Comparison of ENCODE assay signal across 17 mouse cellular contexts in the genomic region with DNA sequence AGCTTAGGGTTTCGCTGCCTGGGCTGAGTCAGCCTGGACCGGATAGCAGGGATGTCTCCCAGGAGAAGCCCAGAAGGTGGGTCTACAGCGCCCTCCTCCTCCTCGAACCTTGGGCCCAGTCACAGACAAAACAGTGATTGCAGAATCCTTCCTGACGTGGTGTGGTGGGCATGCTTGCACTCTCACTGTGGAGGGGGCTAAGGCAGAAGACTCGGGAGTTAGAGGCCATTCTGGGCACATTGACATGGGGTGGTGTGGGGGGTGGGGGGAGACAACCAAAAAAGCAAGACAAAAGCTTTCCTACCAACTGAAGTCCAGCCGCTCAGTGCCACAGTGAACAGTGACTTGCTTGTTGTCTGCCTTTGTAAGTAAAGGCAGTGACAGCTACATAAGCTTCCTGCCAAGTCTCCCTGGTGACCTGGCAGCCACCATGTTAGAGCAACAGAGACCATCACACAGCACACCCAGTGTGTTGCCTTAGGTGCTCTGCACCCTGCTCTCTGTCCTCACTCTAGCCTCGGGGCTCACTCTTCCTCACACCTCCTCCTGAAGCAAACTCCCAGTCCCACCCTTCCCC. TPM values are rescaled to one million over a fixed set of nuclear protein-coding genes. Genes with fewer than 3 reads are reported as not detected.
DNase-seq lines count a peak whose midpoint lies in the region; ATAC-seq and TF ChIP-seq lines count a peak whose summit lies in the region.
"Had no signal": no experiment of that assay in that cellular context is flagged by ENCODE, and none has a peak within 500 bp of the region (broad histone marks: within the 10 kb centered on the region; RNA-seq: fewer than 3 reads in every experiment).

No protein-coding gene starts in this region.

- H3K27ac ChIP-seq in hindbrain, embryonic 14.5 days = no peak overlapping the region
- H3K27ac ChIP-seq in hindbrain, embryonic 10.5 days = no peak overlapping the region
- H3K27ac ChIP-seq in midbrain, embryonic 13.5 days = no peak overlapping the region
- no peak overlapping the region for H3K27ac ChIP-seq in midbrain, embryonic 10.5 days (replicated peaks)
- H3K27ac ChIP-seq in hindbrain, postnatal 0 days = peak overlapping the region; percentile 68
- H3K27ac ChIP-seq in neural tube, embryonic 14.5 days (ENCODE audit: low read depth, low read length) = peak overlapping the region; percentile 44; the same call in 1 of the 2 replicates
- H3K27ac ChIP-seq: embryonic facial prominence, embryonic 12.5 days; limb, embryonic 15.5 days; stomach, postnatal 0 days had no signal

- no peak overlapping the region for H3K4me2 ChIP-seq in hindbrain, embryonic 14.5 days (replicated peaks)
- H3K4me2 ChIP-seq in midbrain, embryonic 13.5 days (replicated peaks) = no peak overlapping the region
- H3K4me2 ChIP-seq in hindbrain, postnatal 0 days (ENCODE audit: low read depth, low read length) = no peak overlapping the region
- no peak overlapping the region for H3K4me2 ChIP-seq in neural tube, embryonic 14.5 days (ENCODE audit: low read depth, low read length)
- H3K4me2 ChIP-seq: embryonic facial prominence, embryonic 12.5 days; limb, embryonic 15.5 days had no signal

- H3K27me3 ChIP-seq in hindbrain, embryonic 14.5 days (ENCODE audit: control insufficient read depth, insufficient read depth, low read length) = no peaks in the 10 kb centered on the region
- no peaks in the 10 kb centered on the region for H3K27me3 ChIP-seq in hindbrain, embryonic 10.5 days (ENCODE audit: insufficient read depth, poor library complexity, severe bottlenecking)
- H3K27me3 ChIP-seq in midbrain, embryonic 13.5 days = no peaks in the 10 kb centered on the region
- H3K27me3 ChIP-seq in midbrain, embryonic 10.5 days (ENCODE audit: low read depth, poor library complexity, severe bottlenecking) = no peaks in the 10 kb centered on the region
- H3K27me3 ChIP-seq in hindbrain, postnatal 0 days (ENCODE audit: insufficient read depth, low read length) = no peaks in the 10 kb centered on the region
- no peaks in the 10 kb centered on the region for H3K27me3 ChIP-seq in neural tube, embryonic 14.5 days (ENCODE audit: control insufficient read depth, insufficient read depth, low read length)
- H3K27me3 ChIP-seq: embryonic facial prominence, embryonic 12.5 days; limb, embryonic 15.5 days had no signal

- TF ChIP-seq CTCF in hindbrain, postnatal 0 days (IDR thresholded peaks at IDR 0.05; ENCODE audit: low read depth) = 0 out of 2 replicates have a peak, but pooled peaks have one; percentile 12

- no peaks in the 10 kb centered on the region for H3K9me3 ChIP-seq in hindbrain, embryonic 14.5 days (ENCODE audit: control insufficient read depth, low read length)
- no peaks in the 10 kb centered on the region for H3K9me3 ChIP-seq in hindbrain, embryonic 10.5 days
- no peaks in the 10 kb centered on the region for H3K9me3 ChIP-seq in midbrain, embryonic 13.5 days
- H3K9me3 ChIP-seq in midbrain, embryonic 10.5 days (replicated peaks) = no peaks in the 10 kb centered on the region
- H3K9me3 ChIP-seq in hindbrain, postnatal 0 days (ENCODE audit: low read length) = no peaks in the 10 kb centered on the region
- H3K9me3 ChIP-seq in neural tube, embryonic 14.5 days (ENCODE audit: control insufficient read depth, low read length) = no peaks in the 10 kb centered on the region
- H3K9me3 ChIP-seq: embryonic facial prominence, embryonic 12.5 days; limb, embryonic 15.5 days had no signal

- peaks cover 91% of the 10 kb centered on the region for H3K36me3 ChIP-seq in hindbrain, embryonic 14.5 days (replicated peaks; ENCODE audit: control insufficient read depth, insufficient read depth)
- peaks cover 97% of the 10 kb centered on the region for H3K36me3 ChIP-seq in hindbrain, embryonic 10.5 days
- peaks cover 90% of the 10 kb centered on the region for H3K36me3 ChIP-seq in midbrain, embryonic 13.5 days
- peaks cover 94% of the 10 kb centered on the region for H3K36me3 ChIP-seq in midbrain, embryonic 10.5 days
- H3K36me3 ChIP-seq in hindbrain, postnatal 0 days (ENCODE audit: insufficient read depth, low read length) = peaks cover 58% of the 10 kb centered on the region
- peaks cover 73% of the 10 kb centered on the region for H3K36me3 ChIP-seq in neural tube, embryonic 14.5 days (ENCODE audit: control insufficient read depth, insufficient read depth, low read length)

- peak; percentile 78 for ATAC-seq in hindbrain, embryonic 14.5 days (ENCODE audit: low FRiP score)
- peak; percentile 30; the same call in 1 of the 2 replicates for ATAC-seq in midbrain, embryonic 13.5 days
- peak; percentile 85 for ATAC-seq in hindbrain, postnatal 0 days
- ATAC-seq in neural tube, embryonic 14.5 days (ENCODE audit: low read depth) = peak; percentile 67

- no peak overlapping the region for H3K9ac ChIP-seq in hindbrain, embryonic 14.5 days
- H3K9ac ChIP-seq in midbrain, embryonic 13.5 days (replicated peaks) = no peak overlapping the region
- H3K9ac ChIP-seq in hindbrain, postnatal 0 days (replicated peaks; ENCODE audit: low read length) = no peak overlapping the region
- no peak overlapping the region for H3K9ac ChIP-seq in neural tube, embryonic 14.5 days (replicated peaks; ENCODE audit: low read depth, low read length)
- H3K9ac ChIP-seq: embryonic facial prominence, embryonic 12.5 days; limb, embryonic 15.5 days had no signal

- H3K4me3 ChIP-seq in hindbrain, embryonic 14.5 days (replicated peaks; ENCODE audit: low read length) = no peak overlapping the region
- no peak overlapping the region for H3K4me3 ChIP-seq in hindbrain, embryonic 10.5 days
- no peak overlapping the region for H3K4me3 ChIP-seq in midbrain, embryonic 13.5 days (replicated peaks)
- H3K4me3 ChIP-seq in midbrain, embryonic 10.5 days = no peak overlapping the region
- H3K4me3 ChIP-seq in hindbrain, postnatal 0 days (ENCODE audit: low read length) = no peak overlapping the region
- no peak overlapping the region for H3K4me3 ChIP-seq in neural tube, embryonic 14.5 days (ENCODE audit: low read depth, low read length)
- H3K4me3 ChIP-seq: embryonic facial prominence, embryonic 12.5 days; limb, embryonic 15.5 days had no signal

- H3K4me1 ChIP-seq in hindbrain, embryonic 14.5 days (replicated peaks; ENCODE audit: control insufficient read depth, insufficient read depth, low read length) = peaks cover 3% of the 10 kb centered on the region; the same call in 1 of the 2 replicates
- H3K4me1 ChIP-seq in hindbrain, embryonic 10.5 days (replicated peaks) = peaks cover 5% of the 10 kb centered on the region
- peaks cover 5% of the 10 kb centered on the region for H3K4me1 ChIP-seq in midbrain, embryonic 13.5 days (replicated peaks)
- peaks cover 5% of the 10 kb centered on the region; the same call in 1 of the 2 replicates for H3K4me1 ChIP-seq in midbrain, embryonic 10.5 days
- no peaks in the 10 kb centered on the region for H3K4me1 ChIP-seq in hindbrain, postnatal 0 days (ENCODE audit: insufficient read depth, low read length)
- H3K4me1 ChIP-seq in neural tube, embryonic 14.5 days (ENCODE audit: control insufficient read depth, insufficient read depth, low read length) = no peaks in the 10 kb centered on the region

- DNase-seq in hindbrain, embryonic 14.5 days (ENCODE audit: low spot score) = peak; percentile 63
- DNase-seq in hindbrain, embryonic 10.5 days (ENCODE audit: low spot score) = no peak
- no peak for DNase-seq in midbrain, embryonic 10.5 days (ENCODE audit: low spot score)
- peak; percentile 78 for DNase-seq in hindbrain, postnatal 0 days (ENCODE audit: low spot score)
- DNase-seq in lung, postnatal 4 days = no peak
- DNase-seq: adrenal gland, postnatal 36 days; gastrocnemius, postnatal 25 days; kidney, adult 9 months; kidney, postnatal 36 days; lung, postnatal 14 days; right cerebral cortex, postnatal 14 days; thymus, postnatal 36 days had no signal

- 81% methylated on average over 8 of the region's 8 CpGs for WGBS in hindbrain, embryonic 14.5 days
- 91% methylated on average over 8 of the region's 8 CpGs for WGBS in hindbrain, embryonic 10.5 days
- WGBS in midbrain, embryonic 13.5 days = 93% methylated on average over 8 of the region's 8 CpGs
- WGBS in midbrain, embryonic 10.5 days = 92% methylated on average over 8 of the region's 8 CpGs
- WGBS in hindbrain, postnatal 0 days = 61% methylated on average over 8 of the region's 8 CpGs
- WGBS in neural tube, embryonic 14.5 days = 78% methylated on average over 8 of the region's 8 CpGs

RNA-seq across cellular contexts. Expression of a gene that starts 4.6 kb away (rescaled TPM):
- 7.0 and 8.1 TPM in 2 replicates for polyA plus RNA-seq in hindbrain, embryonic 14.5 days (2014; fragmentation: Nextera tagmentation; extraction: Ambion mirVana)
- polyA plus RNA-seq in hindbrain, embryonic 10.5 days (2016; fragmentation: Nextera tagmentation; extraction: Ambion mirVana) = 5.3 and 7.4 TPM in 2 replicates
- 10.8 and 11.4 TPM in 2 replicates for polyA plus RNA-seq in midbrain, embryonic 13.5 days (2015; fragmentation: Nextera tagmentation; extraction: Ambion mirVana)
- 5.9 and 6.7 TPM in 2 replicates for polyA plus RNA-seq in midbrain, embryonic 10.5 days (2016; fragmentation: Nextera tagmentation; extraction: Ambion mirVana)
- 11.9 and 13.1 TPM in 2 replicates for total RNA-seq in hindbrain, postnatal 0 days (2014; rRNA removed)
- 10.3 and 11.6 TPM in 2 replicates for polyA plus RNA-seq in hindbrain, postnatal 0 days (2015; fragmentation: Nextera tagmentation; extraction: Ambion mirVana)
- 8.9 and 9.1 TPM in 2 replicates for polyA plus RNA-seq in neural tube, embryonic 14.5 days (2014; fragmentation: Nextera tagmentation; extraction: Ambion mirVana)

RNA-seq across cellular contexts. Expression of a gene that starts 6.5 kb away (rescaled TPM):
- polyA plus RNA-seq in hindbrain, embryonic 14.5 days (2014; fragmentation: Nextera tagmentation; extraction: Ambion mirVana) = 231 and 235 TPM in 2 replicates
- 393 and 423 TPM in 2 replicates for polyA plus RNA-seq in hindbrain, embryonic 10.5 days (2016; fragmentation: Nextera tagmentation; extraction: Ambion mirVana)
- polyA plus RNA-seq in midbrain, embryonic 13.5 days (2015; fragmentation: Nextera tagmentation; extraction: Ambion mirVana) = 393 and 407 TPM in 2 replicates
- 379 and 381 TPM in 2 replicates for polyA plus RNA-seq in midbrain, embryonic 10.5 days (2016; fragmentation: Nextera tagmentation; extraction: Ambion mirVana)
- 178 and 195 TPM in 2 replicates for total RNA-seq in hindbrain, postnatal 0 days (2014; rRNA removed)
- 475 and 479 TPM in 2 replicates for polyA plus RNA-seq in hindbrain, postnatal 0 days (2015; fragmentation: Nextera tagmentation; extraction: Ambion mirVana)
- polyA plus RNA-seq in neural tube, embryonic 14.5 days (2014; fragmentation: Nextera tagmentation; extraction: Ambion mirVana) = 238 and 253 TPM in 2 replicates

RNA-seq across cellular contexts. Expression of a gene that starts 6.8 kb away (rescaled TPM):
- 62.6 and 67.0 TPM in 2 replicates for polyA plus RNA-seq in hindbrain, embryonic 14.5 days (2014; fragmentation: Nextera tagmentation; extraction: Ambion mirVana)
- 63.1 and 63.9 TPM in 2 replicates for polyA plus RNA-seq in hindbrain, embryonic 10.5 days (2016; fragmentation: Nextera tagmentation; extraction: Ambion mirVana)
- 64.5 and 74.7 TPM in 2 replicates for polyA plus RNA-seq in midbrain, embryonic 13.5 days (2015; fragmentation: Nextera tagmentation; extraction: Ambion mirVana)
- 59.2 and 62.9 TPM in 2 replicates for polyA plus RNA-seq in midbrain, embryonic 10.5 days (2016; fragmentation: Nextera tagmentation; extraction: Ambion mirVana)
- total RNA-seq in hindbrain, postnatal 0 days (2014; rRNA removed) = 26.2 and 33.1 TPM in 2 replicates
- polyA plus RNA-seq in hindbrain, postnatal 0 days (2015; fragmentation: Nextera tagmentation; extraction: Ambion mirVana) = 57.5 and 61.8 TPM in 2 replicates
- 66.3 and 78.5 TPM in 2 replicates for polyA plus RNA-seq in neural tube, embryonic 14.5 days (2014; fragmentation: Nextera tagmentation; extraction: Ambion mirVana)

RNA-seq across cellular contexts. Expression of a gene that starts 34.7 kb away (rescaled TPM):
- 15.0 and 19.0 TPM in 2 replicates for polyA plus RNA-seq in hindbrain, embryonic 14.5 days (2014; fragmentation: Nextera tagmentation; extraction: Ambion mirVana)
- 34.9 and 36.3 TPM in 2 replicates for polyA plus RNA-seq in hindbrain, embryonic 10.5 days (2016; fragmentation: Nextera tagmentation; extraction: Ambion mirVana)
- polyA plus RNA-seq in midbrain, embryonic 13.5 days (2015; fragmentation: Nextera tagmentation; extraction: Ambion mirVana) = 20.8 and 23.0 TPM in 2 replicates
- 36.3 and 43.4 TPM in 2 replicates for polyA plus RNA-seq in midbrain, embryonic 10.5 days (2016; fragmentation: Nextera tagmentation; extraction: Ambion mirVana)
- 20.8 and 23.6 TPM in 2 replicates for total RNA-seq in hindbrain, postnatal 0 days (2014; rRNA removed)
- 24.2 and 27.3 TPM in 2 replicates for polyA plus RNA-seq in hindbrain, postnatal 0 days (2015; fragmentation: Nextera tagmentation; extraction: Ambion mirVana)
- polyA plus RNA-seq in neural tube, embryonic 14.5 days (2014; fragmentation: Nextera tagmentation; extraction: Ambion mirVana) = 19.7 and 23.6 TPM in 2 replicates

RNA-seq across cellular contexts. Expression of a gene that starts 40.7 kb away (rescaled TPM):
- 111 and 123 TPM in 2 replicates for polyA plus RNA-seq in hindbrain, embryonic 14.5 days (2014; fragmentation: Nextera tagmentation; extraction: Ambion mirVana)
- polyA plus RNA-seq in hindbrain, embryonic 10.5 days (2016; fragmentation: Nextera tagmentation; extraction: Ambion mirVana) = 42.3 and 58.0 TPM in 2 replicates
- polyA plus RNA-seq in midbrain, embryonic 13.5 days (2015; fragmentation: Nextera tagmentation; extraction: Ambion mirVana) = 79.4 and 81.4 TPM in 2 replicates
- polyA plus RNA-seq in midbrain, embryonic 10.5 days (2016; fragmentation: Nextera tagmentation; extraction: Ambion mirVana) = 47.2 and 54.3 TPM in 2 replicates
- total RNA-seq in hindbrain, postnatal 0 days (2014; rRNA removed) = 96.5 and 105 TPM in 2 replicates
- polyA plus RNA-seq in hindbrain, postnatal 0 days (2015; fragmentation: Nextera tagmentation; extraction: Ambion mirVana) = 109 and 111 TPM in 2 replicates
- 93.6 and 110 TPM in 2 replicates for polyA plus RNA-seq in neural tube, embryonic 14.5 days (2014; fragmentation: Nextera tagmentation; extraction: Ambion mirVana)

Comparison
In these comparisons a context has a peak if more than half of its experiments do, and no peak if none do; other contexts are left out.
1. DNase-seq: peak in hindbrain, embryonic 14.5 days (single experiment) and hindbrain, postnatal 0 days (single experiment); none in hindbrain, embryonic 10.5 days (single experiment), midbrain, embryonic 10.5 days (single experiment) and lung, postnatal 4 days (0 of 2).
2. H3K27ac ChIP-seq: peak in hindbrain, postnatal 0 days (single experiment) and neural tube, embryonic 14.5 days (single experiment); none in hindbrain, embryonic 14.5 days (single experiment), hindbrain, embryonic 10.5 days (single experiment), midbrain, embryonic 13.5 days (single experiment) and midbrain, embryonic 10.5 days (single experiment).
3. ATAC-seq: peak in every context shown above with its lines; median percentile 85 in hindbrain, postnatal 0 days; 78 in hindbrain, embryonic 14.5 days; 67 in neural tube, embryonic 14.5 days; 30 in midbrain, embryonic 13.5 days.